Mouse (Mus musculus): ENCODE results near the gene Gimap3. TPM values are rescaled to one million over a fixed set of nuclear protein-coding genes. Genes with fewer than 3 reads are reported as not detected.
A peak's percentile ranks its signal among the peaks of the same experiment; 100 is the strongest.

Gene Gimap3
- polyA plus RNA-seq, 1 experiment from 2014 or later, result 0.08 TPM

DNA sequence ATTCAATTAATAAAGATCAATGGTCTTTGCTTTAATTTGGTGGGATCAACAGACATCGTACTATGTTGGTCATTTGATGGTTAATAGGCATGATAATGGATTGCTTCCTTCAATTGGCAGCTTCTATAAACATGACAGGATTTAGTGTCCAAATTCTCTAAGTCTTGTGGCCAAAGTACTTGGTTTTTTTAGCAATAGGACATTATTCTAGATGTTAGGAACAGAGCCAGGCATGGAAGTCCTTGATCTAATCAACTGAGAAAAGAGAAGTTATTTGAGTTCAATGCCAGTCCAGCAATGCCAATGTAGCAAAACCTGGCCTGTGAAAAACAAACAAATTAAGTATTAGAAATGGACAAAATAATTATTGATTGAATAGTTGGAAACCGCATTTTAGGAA is 14.9 kb upstream of the Gimap3 start:
- peak; percentile 29 for ATAC-seq (ENCODE audit: low read depth)
- Histone ChIP-seq H3K4me3 (ENCODE audit: low read length) (no peak overlapping the region), H3K27me3 (ENCODE audit: control insufficient read depth, insufficient read depth, low read depth, low read length) (no peaks in the 10 kb centered on the region), H3K9me3 (ENCODE audit: control insufficient read depth, low read length) (peaks cover 4% of the 10 kb centered on the region), H3K4me1 (replicated peaks; ENCODE audit: control insufficient read depth, insufficient read depth, low read length) (peaks cover 24% of the 10 kb centered on the region), H3K36me3 (ENCODE audit: control insufficient read depth, insufficient read depth, low read length) (no peaks in the 10 kb centered on the region; the same call in 1 of the 2 replicates), H3K27ac (ENCODE audit: low read length) (peak overlapping the region; percentile 78), H3K4me2 (ENCODE audit: low read depth, low read length) (no peak overlapping the region), H3K9ac (ENCODE audit: low read length) (no peak overlapping the region)
- WGBS, result 56% methylated on average over 2 of the region's 2 CpGs

DNA sequence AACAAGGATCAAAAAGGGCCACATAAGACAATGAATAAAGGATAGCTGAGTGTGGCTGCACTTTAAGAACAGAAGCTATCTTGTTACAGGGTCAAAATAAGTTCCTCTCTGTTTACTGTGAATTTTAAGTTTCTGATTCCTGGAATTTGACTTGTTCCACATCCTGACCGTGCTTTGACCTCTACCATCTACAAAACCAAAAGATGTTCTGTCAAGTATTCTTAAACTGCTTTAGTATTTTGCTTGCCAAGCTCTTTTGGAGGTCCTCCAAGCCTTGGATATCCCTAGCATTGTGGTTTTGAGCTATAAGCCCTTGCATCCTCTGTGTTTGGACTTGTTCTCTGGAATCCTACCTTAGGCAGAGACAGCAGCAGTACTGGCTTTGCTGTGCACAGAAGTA is 14.5 kb upstream of the Gimap3 start:
- H3K9me3 ChIP-seq (ENCODE audit: control insufficient read depth, low read length), result peaks cover 5% of the 10 kb centered on the region
- no peak overlapping the region for H3K9ac ChIP-seq (ENCODE audit: low read length)
- no peak overlapping the region for H3K4me2 ChIP-seq (ENCODE audit: low read depth, low read length)
- no peaks in the 10 kb centered on the region; the same call in 1 of the 2 replicates for H3K36me3 ChIP-seq (ENCODE audit: control insufficient read depth, insufficient read depth, low read length)
- H3K4me3 ChIP-seq (ENCODE audit: low read length), result no peak overlapping the region
- H3K27ac ChIP-seq (ENCODE audit: low read length), result peak overlapping the region; percentile 78
- peaks cover 24% of the 10 kb centered on the region for H3K4me1 ChIP-seq (replicated peaks; ENCODE audit: control insufficient read depth, insufficient read depth, low read length)
- peak; percentile 68 for ATAC-seq (ENCODE audit: low read depth)
- WGBS, result 15% methylated on average over 1 of the region's 1 CpGs
- no peaks in the 10 kb centered on the region for H3K27me3 ChIP-seq (ENCODE audit: control insufficient read depth, insufficient read depth, low read depth, low read length)

DNA sequence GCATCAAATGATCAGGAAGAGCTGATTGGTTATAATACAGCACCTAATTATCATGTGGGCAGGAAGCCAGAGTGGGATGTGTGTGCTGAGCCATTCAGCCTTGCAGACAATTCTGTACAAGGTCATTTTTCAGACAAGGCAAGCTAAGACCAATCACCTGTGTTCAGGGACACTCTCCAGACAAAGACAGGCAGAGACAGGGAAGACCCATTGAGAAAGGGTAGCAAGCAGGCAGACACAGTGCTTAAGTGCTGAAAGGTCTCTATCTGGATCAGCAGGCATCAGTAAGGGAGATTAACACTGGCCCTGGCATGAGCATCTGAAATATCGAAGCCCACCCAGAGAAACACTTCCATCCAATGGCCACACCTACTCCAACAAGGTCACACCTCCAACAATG is 13.8 kb upstream of the Gimap3 start:
- ATAC-seq (ENCODE audit: low read depth), result no peak
- no peak overlapping the region for H3K9ac ChIP-seq (ENCODE audit: low read length)
- H3K27ac ChIP-seq (ENCODE audit: low read length), result peak overlapping the region; percentile 78
- no peak overlapping the region for H3K4me2 ChIP-seq (ENCODE audit: low read depth, low read length)
- H3K4me1 ChIP-seq (replicated peaks; ENCODE audit: control insufficient read depth, insufficient read depth, low read length), result peaks cover 24% of the 10 kb centered on the region
- WGBS, result 86% methylated on average over 1 of the region's 1 CpGs
- H3K9me3 ChIP-seq (ENCODE audit: control insufficient read depth, low read length), result peaks cover 5% of the 10 kb centered on the region
- no peaks in the 10 kb centered on the region for H3K27me3 ChIP-seq (ENCODE audit: control insufficient read depth, insufficient read depth, low read depth, low read length)
- no peak overlapping the region for H3K4me3 ChIP-seq (ENCODE audit: low read length)
- H3K36me3 ChIP-seq (ENCODE audit: control insufficient read depth, insufficient read depth, low read length), result no peaks in the 10 kb centered on the region; the same call in 1 of the 2 replicates

DNA sequence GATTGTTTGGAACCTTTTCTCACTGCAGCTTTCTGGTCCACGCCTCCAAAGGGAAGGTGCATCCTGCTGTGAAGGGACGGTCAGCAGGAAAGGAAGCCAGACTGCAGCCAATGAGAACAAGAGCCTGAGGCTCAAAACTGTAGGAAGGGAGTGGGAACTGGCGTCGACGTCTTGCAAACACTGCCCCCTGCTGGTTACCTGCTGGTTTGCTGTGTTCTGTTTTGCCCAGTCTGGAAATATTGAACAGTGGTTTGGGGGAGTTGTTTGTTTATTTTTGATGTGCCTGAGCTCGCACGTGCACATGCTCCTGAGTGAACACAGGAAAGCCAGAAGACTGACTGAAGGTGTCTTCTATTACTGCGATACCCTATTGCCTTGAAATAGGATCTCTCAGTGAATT is 1.4 kb upstream of the Gimap3 start:
- ATAC-seq (ENCODE audit: low read depth), result peak; percentile 81; the same call in 1 of the 2 replicates
- no peaks in the 10 kb centered on the region for H3K9me3 ChIP-seq (ENCODE audit: control insufficient read depth, low read length)
- WGBS, result 12% methylated on average over 8 of the region's 8 CpGs

DNA sequence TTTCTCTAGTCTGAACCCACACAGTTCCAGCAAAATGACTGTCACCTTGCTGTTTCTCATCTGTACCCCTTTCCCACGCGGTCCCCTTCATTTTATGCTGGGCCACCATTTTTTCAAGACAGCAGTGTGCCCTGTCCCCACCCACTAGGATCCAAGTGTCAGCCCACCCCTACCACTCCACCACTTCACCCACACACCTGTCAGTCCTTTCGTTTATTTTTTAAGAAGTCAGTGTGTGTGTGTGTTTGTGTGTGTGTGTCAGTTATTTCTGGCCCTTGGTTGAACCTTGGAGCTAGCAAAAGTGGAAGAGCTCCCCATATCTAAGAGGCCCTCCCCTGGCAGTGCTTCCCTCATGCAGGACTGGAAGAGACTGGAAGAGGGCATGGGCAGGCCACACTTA is 1.7 kb downstream of the Gimap3 start:
- H3K4me2 ChIP-seq (ENCODE audit: low read depth, low read length), result no peak overlapping the region
- no peak overlapping the region for H3K27ac ChIP-seq (ENCODE audit: low read length)
- WGBS, result 75% methylated on average over 3 of the region's 3 CpGs
- H3K4me1 ChIP-seq (replicated peaks; ENCODE audit: control insufficient read depth, insufficient read depth, low read length), result no peaks in the 10 kb centered on the region
- no peak overlapping the region for H3K9ac ChIP-seq (ENCODE audit: low read length)
- no peaks in the 10 kb centered on the region for H3K36me3 ChIP-seq (ENCODE audit: control insufficient read depth, insufficient read depth, low read length)
- H3K9me3 ChIP-seq (ENCODE audit: control insufficient read depth, low read length), result peaks cover 4% of the 10 kb centered on the region; the same call in 1 of the 2 replicates
- no peak for ATAC-seq (ENCODE audit: low read depth)
- no peak overlapping the region for H3K4me3 ChIP-seq (ENCODE audit: low read length)
- H3K27me3 ChIP-seq (ENCODE audit: control insufficient read depth, insufficient read depth, low read depth, low read length), result no peaks in the 10 kb centered on the region

More for the DNA sequence above, 1.4 kb upstream of the Gimap3 start:
- H3K27ac ChIP-seq (ENCODE audit: low read length), result no peak overlapping the region
- H3K9ac ChIP-seq (ENCODE audit: low read length), result no peak overlapping the region
- H3K27me3 ChIP-seq (ENCODE audit: control insufficient read depth, insufficient read depth, low read depth, low read length), result no peaks in the 10 kb centered on the region
- H3K4me3 ChIP-seq (ENCODE audit: low read length), result no peak overlapping the region
- no peaks in the 10 kb centered on the region for H3K4me1 ChIP-seq (replicated peaks; ENCODE audit: control insufficient read depth, insufficient read depth, low read length)
- no peaks in the 10 kb centered on the region for H3K36me3 ChIP-seq (ENCODE audit: control insufficient read depth, insufficient read depth, low read length)
- no peak overlapping the region for H3K4me2 ChIP-seq (ENCODE audit: low read depth, low read length)

DNA sequence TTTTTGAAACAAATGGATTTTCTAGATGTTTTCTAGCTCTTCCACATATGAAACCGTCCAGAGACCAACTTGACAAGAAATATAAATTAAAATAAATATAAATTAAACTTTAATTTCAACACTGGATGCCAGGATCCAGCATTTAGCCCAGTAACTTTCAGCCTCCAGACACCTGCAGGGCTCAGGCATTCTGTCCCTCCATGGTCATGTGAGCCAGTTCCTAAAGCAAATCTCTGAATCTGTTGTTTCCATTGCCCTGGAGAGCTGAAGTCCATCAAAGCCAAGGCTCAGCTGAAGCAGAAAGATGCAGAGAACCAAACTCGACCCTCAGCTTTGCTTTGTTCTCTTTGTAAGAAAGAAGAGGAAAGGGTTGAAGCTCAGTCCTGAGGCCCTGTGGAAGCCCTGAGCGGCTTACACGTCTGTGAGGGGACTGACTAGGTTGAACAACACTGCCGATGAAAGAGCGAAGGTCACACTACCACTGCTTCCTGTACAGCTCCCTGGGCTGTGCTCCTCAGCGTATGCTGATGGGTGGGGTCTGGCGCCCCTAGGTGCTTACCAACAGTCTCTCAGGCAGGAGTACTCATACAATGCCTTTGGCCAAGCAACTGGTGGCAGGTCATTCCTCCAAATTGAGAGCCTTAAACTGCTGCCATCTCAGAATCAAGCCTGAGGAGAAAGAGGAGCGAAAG is 2.3 kb downstream of the Gimap3 start:
- H3K9ac ChIP-seq (ENCODE audit: low read length), result no peak overlapping the region
- H3K36me3 ChIP-seq (ENCODE audit: control insufficient read depth, insufficient read depth, low read length), result no peaks in the 10 kb centered on the region
- no peak for ATAC-seq (ENCODE audit: low read depth)
- no peak overlapping the region for H3K27ac ChIP-seq (ENCODE audit: low read length)
- H3K27me3 ChIP-seq (ENCODE audit: control insufficient read depth, insufficient read depth, low read depth, low read length), result no peaks in the 10 kb centered on the region
- H3K4me3 ChIP-seq (ENCODE audit: low read length), result no peak overlapping the region
- no peak overlapping the region for H3K4me2 ChIP-seq (ENCODE audit: low read depth, low read length)
- 66% methylated on average over 9 of the region's 9 CpGs for WGBS
- peaks cover 4% of the 10 kb centered on the region; the same call in 1 of the 2 replicates for H3K9me3 ChIP-seq (ENCODE audit: control insufficient read depth, low read length)
- H3K4me1 ChIP-seq (replicated peaks; ENCODE audit: control insufficient read depth, insufficient read depth, low read length), result no peaks in the 10 kb centered on the region

DNA sequence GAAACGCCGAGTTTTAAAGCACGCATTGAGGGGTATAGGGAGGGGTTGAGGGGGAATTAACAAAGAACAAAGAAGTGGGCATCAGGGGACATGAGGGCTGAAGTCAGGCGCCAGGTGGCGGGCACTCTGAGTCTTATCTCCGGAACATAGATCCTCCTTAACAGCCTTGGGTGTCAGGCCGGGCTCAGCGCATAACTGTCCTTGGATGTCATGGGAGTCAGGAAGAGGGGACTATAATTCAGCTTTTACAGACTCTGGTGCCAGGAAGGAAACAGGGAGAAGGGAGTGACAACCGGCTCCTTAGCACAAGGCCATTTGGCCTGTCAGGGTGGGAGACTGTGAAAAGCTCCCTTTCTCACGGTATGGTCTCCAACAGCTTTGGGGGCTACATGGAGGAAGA is 6.2 kb downstream of the Gimap3 start:
- H3K4me2 ChIP-seq (ENCODE audit: low read depth, low read length), result no peak overlapping the region
- H3K4me1 ChIP-seq (replicated peaks; ENCODE audit: control insufficient read depth, insufficient read depth, low read length), result no peaks in the 10 kb centered on the region
- no peaks in the 10 kb centered on the region for H3K36me3 ChIP-seq (ENCODE audit: control insufficient read depth, insufficient read depth, low read length)
- WGBS, result 92% methylated on average over 10 of the region's 10 CpGs
- H3K27ac ChIP-seq (ENCODE audit: low read length), result no peak overlapping the region
- no peaks in the 10 kb centered on the region for H3K27me3 ChIP-seq (ENCODE audit: control insufficient read depth, insufficient read depth, low read depth, low read length)
- H3K9ac ChIP-seq (ENCODE audit: low read length), result no peak overlapping the region
- ATAC-seq (ENCODE audit: low read depth), result no peak
- no peak overlapping the region for H3K4me3 ChIP-seq (ENCODE audit: low read length)
- peaks cover 4% of the 10 kb centered on the region; the same call in 1 of the 2 replicates for H3K9me3 ChIP-seq (ENCODE audit: control insufficient read depth, low read length)

DNA sequence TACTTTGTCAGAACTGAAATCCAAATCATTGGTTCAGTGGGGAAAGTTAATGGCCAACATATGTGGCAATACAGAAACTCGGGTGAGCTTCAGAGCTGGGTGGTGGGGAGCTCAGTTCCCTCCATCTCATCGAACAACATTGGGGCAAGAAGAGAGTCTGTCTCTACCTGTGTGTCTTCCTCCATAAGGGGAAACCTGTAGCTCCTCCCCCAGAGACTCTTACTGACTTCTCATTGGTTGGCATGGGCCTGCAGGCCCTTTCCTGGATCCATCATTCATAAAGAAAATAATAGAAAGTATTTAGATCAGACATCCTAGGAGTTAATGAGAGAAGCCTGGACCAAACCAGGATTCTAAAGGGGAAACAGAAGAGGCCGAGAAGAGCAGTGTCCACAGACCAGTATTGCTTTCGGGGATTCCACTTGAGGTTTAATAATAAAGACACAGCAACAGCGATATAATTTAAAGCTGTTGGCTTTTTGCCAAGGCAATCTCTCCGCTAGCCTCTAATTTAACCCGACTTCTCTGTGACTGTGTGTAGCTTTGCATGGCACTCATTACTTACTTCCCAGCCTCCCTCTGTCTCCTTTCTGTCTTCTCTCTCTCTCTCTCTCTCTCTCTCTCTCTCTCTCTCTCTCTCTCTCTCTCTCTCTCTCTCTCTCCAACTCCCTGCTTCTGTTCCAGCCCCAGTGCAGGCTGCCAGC is 6.9 kb downstream of the Gimap3 start:
- no peaks in the 10 kb centered on the region for H3K4me1 ChIP-seq (replicated peaks; ENCODE audit: control insufficient read depth, insufficient read depth, low read length)
- no peaks in the 10 kb centered on the region for H3K27me3 ChIP-seq (ENCODE audit: control insufficient read depth, insufficient read depth, low read depth, low read length)
- ATAC-seq (ENCODE audit: low read depth), result no peak
- 68% methylated on average over 7 of the region's 7 CpGs for WGBS
- no peaks in the 10 kb centered on the region for H3K36me3 ChIP-seq (ENCODE audit: control insufficient read depth, insufficient read depth, low read length)
- peaks cover 4% of the 10 kb centered on the region; the same call in 1 of the 2 replicates for H3K9me3 ChIP-seq (ENCODE audit: control insufficient read depth, low read length)
- H3K9ac ChIP-seq (ENCODE audit: low read length), result no peak overlapping the region
- H3K4me2 ChIP-seq (ENCODE audit: low read depth, low read length), result no peak overlapping the region
- no peak overlapping the region for H3K4me3 ChIP-seq (ENCODE audit: low read length)
- H3K27ac ChIP-seq (ENCODE audit: low read length), result no peak overlapping the region

DNA sequence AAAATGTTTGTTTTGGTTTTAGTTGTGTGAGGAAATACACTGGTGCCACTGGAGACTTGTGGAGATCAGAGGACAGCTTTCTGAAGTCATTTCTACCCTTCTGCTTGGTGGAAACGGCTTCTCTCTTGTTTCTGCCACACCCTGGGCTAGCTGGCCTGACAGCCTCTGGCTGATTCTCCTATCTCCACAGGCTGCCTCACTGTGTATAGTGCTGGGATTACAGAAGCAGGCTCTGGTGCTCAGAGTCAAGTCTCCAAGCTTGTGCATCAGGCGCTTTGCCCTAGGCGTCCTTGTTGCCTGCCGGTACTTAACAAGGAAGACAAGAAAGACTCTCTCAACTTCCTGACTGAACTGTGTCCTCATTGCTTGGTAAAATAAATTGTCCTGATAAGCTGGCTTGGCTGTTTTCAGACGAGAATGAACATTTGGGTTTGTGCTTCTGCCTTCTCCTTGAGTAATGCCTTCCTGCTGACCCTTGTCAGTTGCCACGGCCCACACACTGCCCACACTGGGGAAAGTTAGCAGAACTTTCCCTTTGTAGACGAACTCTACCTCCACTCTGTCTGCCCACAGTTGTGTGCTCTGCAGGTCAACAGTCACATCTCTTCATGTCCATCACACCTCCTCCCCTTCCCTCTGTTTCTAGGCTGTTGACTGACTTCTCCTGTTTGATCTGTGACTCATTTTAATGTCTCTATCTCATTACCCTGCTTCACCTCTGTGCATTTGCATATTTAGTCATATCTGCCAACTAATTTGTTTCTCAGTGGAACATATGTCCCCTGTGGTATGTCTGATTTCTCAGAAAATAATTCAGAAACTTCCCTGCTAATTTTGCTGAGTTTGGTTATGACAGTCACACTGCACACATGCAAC is 23.3 kb downstream of the Gimap3 start:
- H3K9ac ChIP-seq (ENCODE audit: low read length), result peak overlapping the region; percentile 40
- peak; percentile 44; the same call in 1 of the 2 replicates for ATAC-seq (ENCODE audit: low read depth)
- peak overlapping the region; percentile 58 for H3K27ac ChIP-seq (ENCODE audit: low read length)
- no peaks in the 10 kb centered on the region for H3K9me3 ChIP-seq (ENCODE audit: control insufficient read depth, low read length)
- peaks cover 16% of the 10 kb centered on the region for H3K4me1 ChIP-seq (replicated peaks; ENCODE audit: control insufficient read depth, insufficient read depth, low read length)
- WGBS, result 29% methylated on average over 7 of the region's 7 CpGs
- H3K4me3 ChIP-seq (ENCODE audit: low read length), result peak overlapping the region; percentile 33
- H3K27me3 ChIP-seq (ENCODE audit: control insufficient read depth, insufficient read depth, low read depth, low read length), result peaks cover 13% of the 10 kb centered on the region
- H3K4me2 ChIP-seq (ENCODE audit: low read depth, low read length), result peak overlapping the region; percentile 39
- H3K36me3 ChIP-seq (ENCODE audit: control insufficient read depth, insufficient read depth, low read length), result no peaks in the 10 kb centered on the region

Measured in lung, embryonic 16.5 days (tissue).